Mouse (Mus musculus) E14TG2a.4 (cell line): ENCODE results near the gene Ms4a8a.

Source experiments
- CTCF ChIP-seq: conservative IDR thresholded peaks from 2 replicates; pipeline ENCODE4 v1.5.1; 2014; ENCODE audit warnings: low read length
- NANOG ChIP-seq: IDR thresholded peaks from 2 replicates; pipeline ENCODE4 v1.6.1; 2014; ENCODE audit warnings: borderline replicate concordance, low read length, mixed read lengths
- POU5F1 ChIP-seq: IDR thresholded peaks from 2 replicates; pipeline ENCODE4 v1.6.1; 2014; ENCODE audit warnings: low read length, borderline replicate concordance

- 0 out of 2 replicates have a peak, but pooled peaks have one; percentile 20 for TF ChIP-seq CTCF
- no peak for TF ChIP-seq NANOG
- TF ChIP-seq POU5F1: no peak
These were observed 36.3 kb downstream of the Ms4a8a start for GRCm38 (mm10) chr19:11044671-11044995.
